Comparison of ENCODE assay signal across 30 mouse cellular contexts in the genomic region with DNA sequence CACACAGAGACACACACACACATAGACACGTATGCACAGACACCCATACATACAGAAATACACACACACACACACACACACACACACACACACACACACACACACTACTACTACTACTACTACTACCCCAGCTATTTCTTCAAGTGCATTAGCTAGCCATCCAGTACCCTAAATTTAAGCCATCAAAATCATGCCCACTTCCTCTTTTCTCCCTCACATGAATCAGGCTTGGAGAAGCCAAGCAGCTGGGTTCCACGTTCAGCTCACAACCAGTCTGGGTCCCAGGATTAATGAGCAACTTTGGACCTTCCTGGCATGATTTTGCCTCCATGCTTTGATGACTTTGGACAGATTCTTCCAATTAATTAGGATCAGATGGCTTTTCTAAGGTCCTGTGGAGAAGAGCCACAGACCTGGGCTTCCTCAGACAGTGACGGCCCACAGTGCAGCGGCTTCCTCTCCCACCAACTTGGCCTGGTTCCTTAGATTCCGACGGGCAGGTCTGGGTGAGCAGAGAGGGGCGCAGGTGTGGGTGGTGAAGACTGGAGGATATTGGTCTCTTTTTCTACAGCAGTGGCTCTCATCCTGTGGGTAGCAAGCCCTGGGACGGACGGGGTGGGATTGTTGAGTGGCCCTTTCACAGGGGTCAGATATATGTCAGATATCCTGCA. TPM values are rescaled to one million over a fixed set of nuclear protein-coding genes. Genes with fewer than 3 reads are reported as not detected.
A peak's percentile ranks its signal among the peaks of the same experiment; 100 is the strongest.
DNase-seq lines count a peak whose midpoint lies in the region; ATAC-seq and TF ChIP-seq lines count a peak whose summit lies in the region.
"Had no signal": no experiment of that assay in that cellular context is flagged by ENCODE, and none has a peak within 500 bp of the region (broad histone marks: within the 10 kb centered on the region; RNA-seq: fewer than 3 reads in every experiment).

No protein-coding gene starts in this region.

- no peak overlapping the region for H3K4me3 ChIP-seq in kidney, adult 2 months (ENCODE audit: insufficient read depth, low read depth, low read length)
- no peak overlapping the region for H3K4me3 ChIP-seq in CH12.LX (replicated peaks in 1 of 3; ENCODE audit: low read depth in 2 of 3, low read length in 2 of 3, poor library complexity in 1 of 3)
- H3K4me3 ChIP-seq in forebrain, embryonic 10.5 days: no peak overlapping the region
- no peak overlapping the region for H3K4me3 ChIP-seq in lung, adult 2 months (replicated peaks; ENCODE audit: extremely low read depth, low read depth, low read length)
- H3K4me3 ChIP-seq: embryonic facial prominence, embryonic 10.5 days; embryonic facial prominence, embryonic 15.5 days; forebrain, embryonic 13.5 days; left cerebral cortex, adult 2 months; liver, embryonic 12.5 days; midbrain, embryonic 12.5 days; neural tube, embryonic 13.5 days had no signal

- no peak overlapping the region for H3K27ac ChIP-seq in kidney, adult 2 months (ENCODE audit: insufficient read depth, low read depth, low read length)
- H3K27ac ChIP-seq in CH12.LX (ENCODE audit: insufficient read depth, low read depth): no peak overlapping the region
- no peak overlapping the region for H3K27ac ChIP-seq in forebrain, embryonic 10.5 days
- H3K27ac ChIP-seq: embryonic facial prominence, embryonic 10.5 days; embryonic facial prominence, embryonic 15.5 days; forebrain, embryonic 13.5 days; kidney, postnatal 0 days; left cerebral cortex, adult 2 months; liver, embryonic 12.5 days; midbrain, embryonic 12.5 days; neural tube, embryonic 13.5 days; stomach, postnatal 0 days had no signal

- no peak for TF ChIP-seq EP300 in CH12.LX (IDR thresholded peaks at IDR 0.05; ENCODE audit: low read length)

- no peak for TF ChIP-seq POLR2A in kidney, adult 2 months (IDR thresholded peaks at IDR 0.05; ENCODE audit: low read depth, low read length)
- TF ChIP-seq POLR2A in CH12.LX (IDR thresholded peaks at IDR 0.05; ENCODE audit: low read depth, low read length): no peak
- no peak for TF ChIP-seq POLR2A in lung, adult 2 months (IDR thresholded peaks at IDR 0.05; ENCODE audit: borderline replicate concordance, extremely low read depth, low read depth, low read length)

- no peak overlapping the region for H3K9ac ChIP-seq in CH12.LX (ENCODE audit: insufficient read depth, low read depth)
- H3K9ac ChIP-seq: embryonic facial prominence, embryonic 15.5 days; forebrain, embryonic 13.5 days; liver, embryonic 12.5 days; liver, postnatal 0 days; midbrain, embryonic 12.5 days; neural tube, embryonic 13.5 days had no signal

- no peaks in the 10 kb centered on the region for H3K36me3 ChIP-seq in kidney, adult 2 months (ENCODE audit: control insufficient read depth, insufficient read depth, low read length)
- H3K36me3 ChIP-seq in CH12.LX (replicated peaks in 1 of 2; ENCODE audit: control insufficient read depth in 1 of 2, insufficient read depth in 1 of 2, low read length in 1 of 2): no peaks in the 10 kb centered on the region
- H3K36me3 ChIP-seq in forebrain, embryonic 10.5 days (replicated peaks): no peaks in the 10 kb centered on the region
- H3K36me3 ChIP-seq: embryonic facial prominence, embryonic 10.5 days; embryonic facial prominence, embryonic 15.5 days; G1E; liver, embryonic 12.5 days; midbrain, embryonic 12.5 days; neural tube, embryonic 13.5 days had no signal

- no peaks in the 10 kb centered on the region for H3K27me3 ChIP-seq in kidney, adult 2 months (replicated peaks; ENCODE audit: control insufficient read depth, insufficient read depth, low read length)
- no peaks in the 10 kb centered on the region for H3K27me3 ChIP-seq in CH12.LX (replicated peaks)
- H3K27me3 ChIP-seq in forebrain, embryonic 10.5 days (ENCODE audit: poor library complexity, severe bottlenecking): peaks cover 18% of the 10 kb centered on the region
- H3K27me3 ChIP-seq: embryonic facial prominence, embryonic 15.5 days; forebrain, embryonic 13.5 days; liver, embryonic 12.5 days; midbrain, embryonic 12.5 days; neural tube, embryonic 13.5 days had no signal

- no peaks in the 10 kb centered on the region for H3K79me2 ChIP-seq in CH12.LX (replicated peaks; ENCODE audit: control insufficient read depth, extremely low read depth, insufficient read depth, poor library complexity, severe bottlenecking)

- TF ChIP-seq CTCF in kidney, adult 2 months (conservative IDR thresholded peaks at IDR 0.05; ENCODE audit: insufficient read depth, insufficient read length, low read depth, low read length): no peak
- TF ChIP-seq CTCF in CH12.LX (conservative IDR thresholded peaks at IDR 0.05 in 1 of 2, IDR thresholded peaks at IDR 0.05 in 1 of 2; ENCODE audit: low read depth in 2 of 2, low read length in 2 of 2): no peak
- no peak for TF ChIP-seq CTCF in lung, adult 2 months (IDR thresholded peaks at IDR 0.05; ENCODE audit: insufficient read depth, low read length)

- no peak for TF ChIP-seq RAD21 in CH12.LX (IDR thresholded peaks at IDR 0.05; ENCODE audit: low read depth, low read length)

- H3K4me2 ChIP-seq in CH12.LX (ENCODE audit: insufficient read depth, low read depth, poor library complexity, severe bottlenecking): no peak overlapping the region
- H3K4me2 ChIP-seq: embryonic facial prominence, embryonic 15.5 days; forebrain, embryonic 13.5 days; heart, embryonic 11.5 days; liver, embryonic 12.5 days; midbrain, embryonic 12.5 days; neural tube, embryonic 13.5 days had no signal

- no peaks in the 10 kb centered on the region for H3K4me1 ChIP-seq in kidney, adult 2 months (ENCODE audit: control insufficient read depth, insufficient read depth, low read length)
- peaks cover 6 to 49% of the 10 kb centered on the region in 2 experiments for H3K4me1 ChIP-seq in CH12.LX (ENCODE audit: control insufficient read depth in 1 of 2, insufficient read depth in 2 of 2)
- peaks cover 7% of the 10 kb centered on the region for H3K4me1 ChIP-seq in forebrain, embryonic 10.5 days
- H3K4me1 ChIP-seq in lung, adult 2 months (ENCODE audit: control insufficient read depth, insufficient read depth, low read length): 0 out of 2 replicates have a peak, but pooled peaks cover 2% of the 10 kb centered on the region
- H3K4me1 ChIP-seq: embryonic facial prominence, embryonic 15.5 days; liver, embryonic 12.5 days had no signal

- WGBS in kidney, adult 2 months: 73% methylated on average over 9 of the region's 9 CpGs
- 91% methylated on average over 9 of the region's 9 CpGs for WGBS in forebrain, embryonic 10.5 days
- WGBS in lung, adult 2 months: 79% methylated on average over 9 of the region's 9 CpGs

- peak; percentile 74 to 80 for ATAC-seq in hematopoietic stem cell, adult 5-6 weeks (replicated peaks in 1 of 2; ENCODE audit: insufficient read depth in 1 of 2, low FRiP score in 2 of 2, low TSS enrichment in 1 of 2, low read depth in 1 of 2, poor library complexity in 2 of 2, severe bottlenecking in 2 of 2)
- ATAC-seq: forebrain, embryonic 13.5 days; intestine, embryonic 16.5 days; liver, embryonic 12.5 days; liver, postnatal 0 days had no signal

- H3K9me3 ChIP-seq in CH12.LX (replicated peaks; ENCODE audit: low read length): no peaks in the 10 kb centered on the region
- no peaks in the 10 kb centered on the region for H3K9me3 ChIP-seq in forebrain, embryonic 10.5 days
- H3K9me3 ChIP-seq: embryonic facial prominence, embryonic 10.5 days; embryonic facial prominence, embryonic 15.5 days; forebrain, embryonic 13.5 days; liver, embryonic 12.5 days; midbrain, embryonic 12.5 days; neural tube, embryonic 13.5 days had no signal

- in situ Hi-C loops in CH12.LX (cut with MboI; ENCODE audit: low pct_ligation_motif_present, low pct_unique_long_range_greater_than_20kb, low sequenced_read_pairs): no loop called here

- DNase-seq in kidney, adult 2 months: peak; percentile 22
- no peak for DNase-seq in kidney, postnatal 4 days
- DNase-seq in A20 (ENCODE audit: low read depth, low spot score) (peak; percentile 39), CH12.LX (ENCODE audit: extremely low read depth) (peak; percentile 32)
- DNase-seq in forebrain, embryonic 10.5 days (ENCODE audit: extremely low spot score, low spot score): no peak
- no peak for DNase-seq in lung, adult 2 months
- DNase-seq: adrenal gland, postnatal 25 days; cerebellum, adult 18-20 months; gastrocnemius, postnatal 14 days; heart, adult 18-20 months; heart, postnatal 4 days; liver, postnatal 0 days; lung, postnatal 10 days; right cerebral cortex, postnatal 4 days; thymus, adult 18-20 months; thymus, postnatal 25 days had no signal

- dilution Hi-C loops in CH12.LX (cut with MboI; ENCODE audit: extremely low pct_ligation_motif_present, extremely low pct_unique_long_range_greater_than_20kb, low sequenced_read_pairs): no loop called here

TF ChIP-seq in CH12.LX, 34 proteins besides CTCF, POLR2A, EP300 and RAD21 (continues in another document):
- no peak for TF ChIP-seq BHLHE40 (IDR thresholded peaks at IDR 0.05; ENCODE audit: low read depth, low read length)
- no peak for TF ChIP-seq MAZ (IDR thresholded peaks at IDR 0.05; ENCODE audit: low read depth, low read length)
- TF ChIP-seq E2F4 (IDR thresholded peaks at IDR 0.05; ENCODE audit: insufficient replicate concordance, low read depth, low read length): no peak
- TF ChIP-seq TCF12 (IDR thresholded peaks at IDR 0.05; ENCODE audit: low read depth, low read length): no peak
- TF ChIP-seq JUN (IDR thresholded peaks at IDR 0.05; ENCODE audit: insufficient read depth, low read depth, low read length): no peak
- TF ChIP-seq IRF4 (IDR thresholded peaks at IDR 0.05; ENCODE audit: low read depth, low read length): no peak
- no peak for TF ChIP-seq MYC (IDR thresholded peaks at IDR 0.05; ENCODE audit: low read depth, low read length)
- TF ChIP-seq ETS1 (conservative IDR thresholded peaks at IDR 0.05; ENCODE audit: low read depth, low read length): no peak
- TF ChIP-seq RCOR1 (conservative IDR thresholded peaks at IDR 0.05; ENCODE audit: low read depth, low read length): no peak
- TF ChIP-seq ZC3H11A (IDR thresholded peaks at IDR 0.05; ENCODE audit: low read depth, low read length): no peak
- TF ChIP-seq MAX (IDR thresholded peaks at IDR 0.05; ENCODE audit: low read length): no peak
- TF ChIP-seq POLR2AphosphoS2 (IDR thresholded peaks at IDR 0.05; ENCODE audit: low read depth, low read length): no peak
- TF ChIP-seq GABPA (IDR thresholded peaks at IDR 0.05; ENCODE audit: insufficient replicate concordance, low read depth, low read length): no peak
- no peak for TF ChIP-seq MAFK (IDR thresholded peaks at IDR 0.05; ENCODE audit: insufficient replicate concordance, low read length)
- no peak for TF ChIP-seq NRF1 (IDR thresholded peaks at IDR 0.05; ENCODE audit: low read depth, low read length)
- no peak for TF ChIP-seq SMC3 (IDR thresholded peaks at IDR 0.05; ENCODE audit: low read depth, low read length)

RNA-seq across cellular contexts. Expression of gene Tmem150c, which starts 46.0 kb away (rescaled TPM):
- 8.1 and 9.9 TPM in 2 replicates for polyA plus RNA-seq in kidney, adult 2 months (2012; rRNA removed)
- total RNA-seq in CH12.LX (2012; rRNA removed): not detected in 2 replicates
- total RNA-seq in CH12.LX (2014; rRNA removed): not detected in 2 replicates
- polyA plus RNA-seq in CH12.LX (2012; ENCODE audit: insufficient read length, low read depth): not detected in 2 replicates
- not detected in 2 replicates for total RNA-seq in hematopoietic stem cell, adult 5-6 weeks (2017)
- 2.2 and 2.3 TPM in 2 replicates for polyA plus RNA-seq in forebrain, embryonic 10.5 days (2016; fragmentation: Nextera tagmentation; extraction: Ambion mirVana)
- 2.2 and 2.8 TPM in 2 replicates for polyA plus RNA-seq in lung, adult 2 months (2012; rRNA removed)
- polyA plus RNA-seq: C2C12, G1E had no signal

Comparison
In these comparisons a context has a peak if more than half of its experiments do, and no peak if none do; other contexts are left out.
1. DNase-seq: peak in kidney, adult 2 months (single experiment), A20 (single experiment) and CH12.LX (single experiment); none in kidney, postnatal 4 days (0 of 2), forebrain, embryonic 10.5 days (single experiment) and lung, adult 2 months (single experiment).